Mouse (Mus musculus) MEL (cell line): ENCODE data around the gene Mrps18b. TPM values are rescaled to one million over a fixed set of nuclear protein-coding genes. Genes with fewer than 3 reads are reported as not detected.

Experiments used
- DNase-seq: peaks from one replicate; pipeline ENCODE4 v3.0.0; 2011; ENCODE audit warnings: low read depth, low spot score
- H3K27ac ChIP-seq: 2 replicates; pipeline ENCODE4 v1.5.1; 2012; ENCODE audit warnings: low read depth, mild to moderate bottlenecking, control low read depth, low read length, moderate library complexity; ENCODE audit not compliant: control insufficient read depth
- H3K27me3 ChIP-seq, 2 experiments: fragments of 150-350 bp in 1 of 2; sonication (generic) in 1 of 2; 2 replicates each; pipeline ENCODE4 v1.6.1; 2012; ENCODE audit warnings: low read length in 2 of 2, mild to moderate bottlenecking in 2 of 2, improper control_type of control experiment in 1 of 2, moderate library complexity in 1 of 2; ENCODE audit not compliant: insufficient read depth in 2 of 2, control insufficient read depth in 1 of 2
- H3K36me3 ChIP-seq, 2 experiments: 2 replicates each; pipeline ENCODE4 v1.6.1; 2012 to 2014; ENCODE audit warnings: low read length in 2 of 2, improper control_type of control experiment in 1 of 2, inconsistent platforms in 1 of 2, mild to moderate bottlenecking in 1 of 2; ENCODE audit not compliant: insufficient read depth in 2 of 2, control insufficient read depth in 1 of 2
- H3K4me1 ChIP-seq, 2 experiments: fragments of 150-350 bp in 1 of 2; sonication (generic) in 1 of 2; 2 replicates each; pipeline ENCODE4 v1.6.1; 2012; ENCODE audit warnings: low read length in 2 of 2, improper control_type of control experiment in 1 of 2, mild to moderate bottlenecking in 1 of 2; ENCODE audit not compliant: insufficient read depth in 2 of 2, control insufficient read depth in 1 of 2
- H3K4me3 ChIP-seq, 2 experiments: fragments of 150-350 bp in 1 of 2; sonication (generic) in 1 of 2; 2 replicates each; pipeline ENCODE4 v1.5.1; 2012; ENCODE audit warnings: low read depth in 2 of 2, low read length in 2 of 2, mild to moderate bottlenecking in 2 of 2, moderate library complexity in 2 of 2, control low read depth in 1 of 2, improper control_type of control experiment in 1 of 2; ENCODE audit not compliant: control insufficient read depth in 1 of 2, insufficient read depth in 1 of 2
- H3K79me2 ChIP-seq: 2 replicates; pipeline ENCODE4 v1.6.1; 2012; ENCODE audit warnings: mild to moderate bottlenecking, low read length, moderate library complexity; ENCODE audit not compliant: control insufficient read depth, poor library complexity, insufficient read depth
- H3K9ac ChIP-seq: 2 replicates; pipeline ENCODE4 v1.6.1; 2012; ENCODE audit warnings: low read depth, mild to moderate bottlenecking, control low read depth, low read length, moderate library complexity; ENCODE audit not compliant: control insufficient read depth, poor library complexity, severe bottlenecking
- H3K9me3 ChIP-seq: fragments of 150-350 bp; sonication (generic); replicated peaks from 2 replicates; pipeline ENCODE4 v1.6.1; 2012; ENCODE audit warnings: mild to moderate bottlenecking, low read length, improper control_type of control experiment, moderate library complexity; ENCODE audit not compliant: insufficient read depth
- BHLHE40 ChIP-seq: IDR thresholded peaks from 2 replicates; pipeline ENCODE4 v1.6.1; 2012; ENCODE audit warnings: low read depth, mild to moderate bottlenecking, inconsistent platforms, low read length, improper control_type of control experiment, borderline replicate concordance
- EP300 ChIP-seq, 2 experiments: IDR thresholded peaks; 2 replicates each; pipeline ENCODE4 v1.6.1; 2011; ENCODE audit warnings: improper control_type of control experiment in 2 of 2, low read length in 2 of 2, low read depth in 1 of 2, mild to moderate bottlenecking in 1 of 2
- ETS1 ChIP-seq: IDR thresholded peaks from 2 replicates; pipeline ENCODE4 v1.6.1; 2012; ENCODE audit warnings: low read depth, mild to moderate bottlenecking, inconsistent platforms, low read length, improper control_type of control experiment, moderate library complexity
- GATA1 ChIP-seq: IDR thresholded peaks from 2 replicates; pipeline ENCODE4 v1.6.1; 2011; ENCODE audit warnings: low read depth, low read length, improper control_type of control experiment
- MAX ChIP-seq: IDR thresholded peaks from 2 replicates; pipeline ENCODE4 v1.6.1; 2011; ENCODE audit warnings: low read length, improper control_type of control experiment
- MXI1 ChIP-seq: IDR thresholded peaks from 2 replicates; pipeline ENCODE4 v1.6.1; 2011; ENCODE audit warnings: mild to moderate bottlenecking, low read depth, low read length, improper control_type of control experiment
- NRF1 ChIP-seq: IDR thresholded peaks from 2 replicates; pipeline ENCODE4 v1.6.1; 2014; ENCODE audit warnings: low read depth, mild to moderate bottlenecking, inconsistent platforms, low read length, improper control_type of control experiment, moderate library complexity; ENCODE audit not compliant: poor library complexity, insufficient read depth, severe bottlenecking
- POLR2AphosphoS2 ChIP-seq: IDR thresholded peaks from 2 replicates; pipeline ENCODE4 v1.6.1; 2011; ENCODE audit warnings: low read length, improper control_type of control experiment
- RCOR1 ChIP-seq: IDR thresholded peaks from 2 replicates; pipeline ENCODE4 v1.6.1; 2012; ENCODE audit warnings: low read depth, mild to moderate bottlenecking, inconsistent platforms, low read length, improper control_type of control experiment
- SMC3 ChIP-seq: IDR thresholded peaks from 2 replicates; pipeline ENCODE4 v1.6.1; 2011; ENCODE audit warnings: low read depth, low read length, improper control_type of control experiment
- TBP ChIP-seq: IDR thresholded peaks from 2 replicates; pipeline ENCODE4 v1.8.0; 2011; ENCODE audit warnings: low read depth, low read length, improper control_type of control experiment
- TCF12 ChIP-seq: IDR thresholded peaks from 2 replicates; pipeline ENCODE4 v1.6.1; 2014; ENCODE audit warnings: low read depth, mild to moderate bottlenecking, inconsistent platforms, low read length, improper control_type of control experiment, moderate library complexity
- UBTF ChIP-seq: IDR thresholded peaks from 2 replicates; pipeline ENCODE4 v1.6.1; 2012; ENCODE audit warnings: low read depth, mild to moderate bottlenecking, inconsistent platforms, low read length, improper control_type of control experiment, moderate library complexity, borderline replicate concordance; ENCODE audit not compliant: insufficient read depth
- polyA plus RNA-seq, 2 experiments: library from polyadenylated mRNA; stranded (reverse) in 1 of 2; unstranded in 1 of 2; fragments of >175 nt in 1 of 2; fragments of >200 nt in 1 of 2; gene quantifications; 2 replicates each; pipeline versions ENCODE4 v1.2.1 to v1.2.4; 2012; ENCODE audit warnings: low replicate concordance in 2 of 2, low read depth in 1 of 2; ENCODE audit not compliant: insufficient read length in 2 of 2, insufficient read depth in 1 of 2, missing spikeins in 1 of 2
- total RNA-seq: library from RNA; depleted of rRNA; stranded (reverse); fragments of 300-350 nt; gene quantifications from 2 replicates; pipeline ENCODE4 v1.2.3, GENCODE M21; 2012

The Mrps18b gene
- total and polyA plus RNA-seq, 3 experiments = 179 to 239 TPM; not detected in 1

- H3K4me1 ChIP-seq = peaks cover 4 to 24% of the 10 kb centered on the region in 2 experiments; a peak in 3 of 4 replicates
- TF ChIP-seq MAX (no peak), GATA1 (no peak), NRF1 (no peak), UBTF (no peak), BHLHE40 (no peak), POLR2AphosphoS2 (no peak), SMC3 (no peak)
- H3K27me3 ChIP-seq = no peaks in the 10 kb centered on the region
- H3K9me3 ChIP-seq = no peaks in the 10 kb centered on the region
- no peak overlapping the region for H3K4me3 ChIP-seq
- DNase-seq = peak; percentile 11
- H3K79me2 ChIP-seq = no peaks in the 10 kb centered on the region
- H3K9ac ChIP-seq = no peak overlapping the region
- peaks cover 1 to 21% of the 10 kb centered on the region in 2 experiments; a peak in 3 of 4 replicates for H3K36me3 ChIP-seq
- no peak overlapping the region for H3K27ac ChIP-seq
Observed at GRCm38 (mm10) chr17:35903992-35904355, 12.2 kb downstream of the Mrps18b start.

DNA sequence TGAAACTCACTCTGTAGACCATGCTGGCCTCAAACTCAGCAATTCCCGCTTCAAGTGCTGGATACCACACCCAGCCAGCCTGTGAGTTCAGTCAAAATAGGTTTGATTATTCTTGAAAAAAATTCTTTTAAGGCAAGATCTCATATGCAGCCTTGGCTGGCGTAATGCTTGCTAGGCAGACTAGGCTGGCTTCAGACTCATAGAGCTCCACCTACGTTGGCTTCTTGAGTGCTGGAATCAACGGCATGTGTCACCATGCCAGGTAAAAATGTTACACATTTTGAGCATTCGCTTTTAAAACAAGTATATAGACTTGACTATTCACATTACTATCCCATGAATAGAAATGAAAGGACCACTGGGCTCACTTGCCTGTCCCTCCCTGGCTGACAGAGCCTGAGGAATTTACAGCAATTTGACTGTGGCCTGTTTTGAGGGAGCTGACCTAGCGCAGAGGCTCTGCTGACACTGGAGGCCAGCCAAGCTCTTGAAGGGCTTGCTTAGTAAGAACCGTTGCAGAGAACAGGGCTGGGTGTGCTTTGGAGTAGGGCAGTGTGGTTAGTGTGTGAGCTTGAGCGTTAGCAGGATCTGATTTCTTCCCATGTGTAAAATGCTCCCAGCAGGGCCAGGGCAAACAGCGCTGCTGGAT is 12.7 kb downstream of the Mrps18b start:
- peaks cover 4 to 24% of the 10 kb centered on the region in 2 experiments; a peak in 3 of 4 replicates for H3K4me1 ChIP-seq
- H3K4me3 ChIP-seq = no peak overlapping the region
- peak; percentile 25 for DNase-seq
- H3K9me3 ChIP-seq = no peaks in the 10 kb centered on the region
- no peak for TF ChIP-seq RCOR1
- TF ChIP-seq MAX = no peak
- no peak overlapping the region for H3K27ac ChIP-seq
- no peaks in the 10 kb centered on the region for H3K27me3 ChIP-seq
- H3K79me2 ChIP-seq = no peaks in the 10 kb centered on the region
- H3K36me3 ChIP-seq = peaks cover 1 to 22% of the 10 kb centered on the region in 2 experiments; a peak in 3 of 4 replicates
- no peak overlapping the region for H3K9ac ChIP-seq

GRCm38 (mm10) chr17:35900636-35901035 is 15.6 kb downstream of the Mrps18b start:
- H3K9me3 ChIP-seq = no peaks in the 10 kb centered on the region
- H3K9ac ChIP-seq = 0 out of 2 replicates have a peak overlapping the region, but pooled peaks have one; percentile 32
- H3K79me2 ChIP-seq = peaks cover 17% of the 10 kb centered on the region
- peak overlapping the region; percentile 81 for H3K27ac ChIP-seq
- TF ChIP-seq MXI1 = no peak
- peak; percentile 64 for TF ChIP-seq GATA1
- TF ChIP-seq TCF12 = peak; percentile 47; the same call in 1 of the 2 replicates
- peak; percentile 48 to 68; a peak in 3 of 4 replicates for TF ChIP-seq EP300 (IDR thresholded peaks at IDR 0.05; ENCODE audit: low read depth in 1 of 2, low read length in 2 of 2)
- TF ChIP-seq ETS1 = peak; percentile 18; the same call in 1 of the 2 replicates
- peak; percentile 49; the same call in 1 of the 2 replicates for TF ChIP-seq TBP
- H3K4me1 ChIP-seq = peaks cover 4 to 40% of the 10 kb centered on the region in 2 experiments; a peak in 3 of 4 replicates
- peak; percentile 86 for DNase-seq
- no peaks in the 10 kb centered on the region for H3K27me3 ChIP-seq
- H3K4me3 ChIP-seq = no peak overlapping the region
- peaks cover 0 to 34% of the 10 kb centered on the region in 2 experiments; a peak in 2 of 4 replicates for H3K36me3 ChIP-seq
